ENCODE assay signal across 8 mouse cellular contexts in genomic region chr2:145903983-145904616, GRCm38 (mm10). TPM values are rescaled to one million over a fixed set of nuclear protein-coding genes. Genes with fewer than 3 reads are reported as not detected.
DNase-seq lines count a peak whose midpoint lies in the region; ATAC-seq and TF ChIP-seq lines count a peak whose summit lies in the region.

No protein-coding gene starts in this region.

- WGBS in heart, embryonic 14.5 days: 25% methylated on average over 12 of the region's 12 CpGs
- 36% methylated on average over 12 of the region's 12 CpGs for WGBS in hindbrain, embryonic 10.5 days
- WGBS in midbrain, embryonic 10.5 days: 39% methylated on average over 12 of the region's 12 CpGs

- TF ChIP-seq CTCF in G1E (IDR thresholded peaks at IDR 0.05; ENCODE audit: low read depth, low read length): no peak

- H3K4me3 ChIP-seq in heart, embryonic 14.5 days (ENCODE audit: control insufficient read depth in 1 of 2, insufficient read depth in 1 of 2, low read depth in 1 of 2, low read length in 2 of 2): peak overlapping the region; percentile 79 to 80
- H3K4me3 ChIP-seq in G1E (ENCODE audit: low read depth, low read length): peak overlapping the region; percentile 96
- peak overlapping the region; percentile 96 for H3K4me3 ChIP-seq in hindbrain, embryonic 10.5 days
- H3K4me3 ChIP-seq in midbrain, embryonic 10.5 days: peak overlapping the region; percentile 69

- peak overlapping the region in 1 of 2 experiments; percentile 87; a peak in 1 of 4 replicates for H3K27ac ChIP-seq in heart, embryonic 14.5 days (replicated peaks in 1 of 2; ENCODE audit: control insufficient read depth in 1 of 2, insufficient read depth in 1 of 2, low read depth in 2 of 2, low read length in 2 of 2)
- peak overlapping the region; percentile 98 for H3K27ac ChIP-seq in hindbrain, embryonic 10.5 days
- H3K27ac ChIP-seq in midbrain, embryonic 10.5 days (replicated peaks): peak overlapping the region; percentile 92

- H3K4me1 ChIP-seq in heart, embryonic 14.5 days (ENCODE audit: control insufficient read depth in 2 of 2, insufficient read depth in 2 of 2, low read length in 2 of 2): peaks cover 10 to 16% of the 10 kb centered on the region in 2 experiments
- peaks cover 31% of the 10 kb centered on the region for H3K4me1 ChIP-seq in G1E (ENCODE audit: insufficient read depth, low read depth, low read length)
- peaks cover 21% of the 10 kb centered on the region for H3K4me1 ChIP-seq in hindbrain, embryonic 10.5 days (replicated peaks)
- H3K4me1 ChIP-seq in midbrain, embryonic 10.5 days: peaks cover 24% of the 10 kb centered on the region

- H3K9me3 ChIP-seq in heart, embryonic 14.5 days (ENCODE audit: control insufficient read depth, low read length): no peaks in the 10 kb centered on the region
- H3K9me3 ChIP-seq in G1E (replicated peaks): no peaks in the 10 kb centered on the region
- no peaks in the 10 kb centered on the region for H3K9me3 ChIP-seq in hindbrain, embryonic 10.5 days
- no peaks in the 10 kb centered on the region for H3K9me3 ChIP-seq in midbrain, embryonic 10.5 days (replicated peaks)

- H3K4me2 ChIP-seq in heart, embryonic 14.5 days (ENCODE audit: low read length): peak overlapping the region; percentile 81

- DNase-seq in heart, adult 8-10 months (ENCODE audit: low spot score): no peak
- DNase-seq in G1E (ENCODE audit: low spot score): peak; percentile 12
- no peak for DNase-seq in hindbrain, embryonic 10.5 days (ENCODE audit: low spot score)
- no peak for DNase-seq in midbrain, embryonic 10.5 days (ENCODE audit: low spot score)
- DNase-seq in urinary bladder, adult 18-20 months (ENCODE audit: low spot score in 2 of 2): no peak
- no peak for DNase-seq in left cerebral cortex, adult 11 months (ENCODE audit: low spot score)
- no peak for DNase-seq in layer of hippocampus, adult 9-11 months

- no peaks in the 10 kb centered on the region for H3K27me3 ChIP-seq in heart, embryonic 14.5 days (ENCODE audit: control insufficient read depth, insufficient read depth, low read length)
- no peaks in the 10 kb centered on the region for H3K27me3 ChIP-seq in G1E (ENCODE audit: insufficient read depth, low read length)
- H3K27me3 ChIP-seq in hindbrain, embryonic 10.5 days (ENCODE audit: insufficient read depth, poor library complexity, severe bottlenecking): no peaks in the 10 kb centered on the region
- no peaks in the 10 kb centered on the region for H3K27me3 ChIP-seq in midbrain, embryonic 10.5 days (ENCODE audit: low read depth, poor library complexity, severe bottlenecking)

- H3K9ac ChIP-seq in heart, embryonic 14.5 days (ENCODE audit: low read length): peak overlapping the region; percentile 92

- ATAC-seq in heart, embryonic 14.5 days (ENCODE audit: insufficient number of reproducible peaks, insufficient read depth, low FRiP score, low read depth): no peak
- no peak for ATAC-seq in G1E (ENCODE audit: extremely low read depth, insufficient number of reproducible peaks, low FRiP score, poor library complexity, severe bottlenecking)

- H3K36me3 ChIP-seq in heart, embryonic 14.5 days (ENCODE audit: control insufficient read depth, insufficient read depth, low read length): peaks cover 18% of the 10 kb centered on the region
- H3K36me3 ChIP-seq in G1E (replicated peaks): peaks cover 36% of the 10 kb centered on the region
- H3K36me3 ChIP-seq in hindbrain, embryonic 10.5 days: peaks cover 37% of the 10 kb centered on the region
- H3K36me3 ChIP-seq in midbrain, embryonic 10.5 days: peaks cover 36% of the 10 kb centered on the region

RNA-seq across cellular contexts. Expression of gene Naa20, which starts 2.2 kb away (rescaled TPM):
- 198 and 210 TPM in 2 replicates for polyA plus RNA-seq in heart, embryonic 14.5 days (2014; fragmentation: Nextera tagmentation; extraction: Ambion mirVana)
- total RNA-seq in heart, adult 8-10 months (2022): 10 to 100 TPM; 73.0 to 85.8 (median 80.3) TPM
- total RNA-seq in G1E (2014; fragmentation: Nextera tagmentation): 49.5 and 60.9 TPM in 2 replicates
- total RNA-seq in G1E (2017): 94.7 and 102 TPM in 2 replicates
- polyA plus RNA-seq in G1E (2012): 41.3 and 66.1 TPM in 2 replicates
- polyA plus RNA-seq in hindbrain, embryonic 10.5 days (2016; fragmentation: Nextera tagmentation; extraction: Ambion mirVana): 136 and 149 TPM in 2 replicates
- polyA plus RNA-seq in midbrain, embryonic 10.5 days (2016; fragmentation: Nextera tagmentation; extraction: Ambion mirVana): 150 and 151 TPM in 2 replicates

RNA-seq across cellular contexts. Expression of gene Cfap61, which starts 30.5 kb away (rescaled TPM):
- polyA plus RNA-seq in heart, embryonic 14.5 days (2014; fragmentation: Nextera tagmentation; extraction: Ambion mirVana): 0.46 and 0.51 TPM in 2 replicates
- 1 to 10 TPM in 3 of 4 experiments, under 1 TPM in 1; 0.92 to 2.5 (median 1.7) TPM for total RNA-seq in heart, adult 8-10 months (2022)
- 1.7 TPM in 1 of 2 replicates, not detected in the other for total RNA-seq in G1E (2014; fragmentation: Nextera tagmentation)
- total RNA-seq in G1E (2017): 0.06 and 0.22 TPM in 2 replicates
- not detected in 2 replicates for polyA plus RNA-seq in G1E (2012)
- polyA plus RNA-seq in hindbrain, embryonic 10.5 days (2016; fragmentation: Nextera tagmentation; extraction: Ambion mirVana): 2.2 and 5.0 TPM in 2 replicates
- 0.75 and 0.78 TPM in 2 replicates for polyA plus RNA-seq in midbrain, embryonic 10.5 days (2016; fragmentation: Nextera tagmentation; extraction: Ambion mirVana)

RNA-seq across cellular contexts. Expression of gene Crnkl1, which starts 30.7 kb away (rescaled TPM):
- polyA plus RNA-seq in heart, embryonic 14.5 days (2014; fragmentation: Nextera tagmentation; extraction: Ambion mirVana): 17.3 and 17.7 TPM in 2 replicates
- total RNA-seq in heart, adult 8-10 months (2022): 10 to 100 TPM; 16.6 to 23.3 (median 20.5) TPM
- 26.8 and 28.6 TPM in 2 replicates for total RNA-seq in G1E (2014; fragmentation: Nextera tagmentation)
- total RNA-seq in G1E (2017): 69.8 and 72.4 TPM in 2 replicates
- 14.6 and 23.0 TPM in 2 replicates for polyA plus RNA-seq in G1E (2012)
- 26.7 and 33.6 TPM in 2 replicates for polyA plus RNA-seq in hindbrain, embryonic 10.5 days (2016; fragmentation: Nextera tagmentation; extraction: Ambion mirVana)
- polyA plus RNA-seq in midbrain, embryonic 10.5 days (2016; fragmentation: Nextera tagmentation; extraction: Ambion mirVana): 34.7 and 38.7 TPM in 2 replicates
